Mouse (Mus musculus): ENCODE measurements at regions not wholly inside any gene's neighbourhood (a gene's known extent, or its start where the extent isn't known, plus 50 kb on each side); places are given as distances from the start of the nearest gene placed in this dataset.
A peak's percentile ranks its signal among the peaks of the same experiment; 100 is the strongest.

GRCm38 (mm10) chr8:113581098-113581497 lies 54.3 kb upstream of the Mon1b start:
- Histone ChIP-seq H3K9ac (ENCODE audit: low read length) (no peak overlapping the region), H3K4me1 (ENCODE audit: control insufficient read depth, insufficient read depth, low read length) (no peaks in the 10 kb centered on the region), H3K4me2 (ENCODE audit: low read depth, low read length) (no peak overlapping the region; the same call in 1 of the 2 replicates), H3K27ac (ENCODE audit: low read length) (no peak overlapping the region), H3K4me3 (replicated peaks; ENCODE audit: low read length) (no peak overlapping the region), H3K36me3 (ENCODE audit: control insufficient read depth, insufficient read depth, low read length) (no peaks in the 10 kb centered on the region), H3K27me3 (ENCODE audit: control insufficient read depth, insufficient read depth, low read length) (no peaks in the 10 kb centered on the region), H3K9me3 (replicated peaks; ENCODE audit: control insufficient read depth, low read length) (no peaks in the 10 kb centered on the region)
- no peak for ATAC-seq (ENCODE audit: insufficient read depth, low FRiP score)
- WGBS: 29% methylated on average over 10 of the region's 10 CpGs

- 20% methylated on average over 12 of the region's 12 CpGs for WGBS
- Histone ChIP-seq H3K27me3 (ENCODE audit: control insufficient read depth, insufficient read depth, low read length) (no peaks in the 10 kb centered on the region), H3K4me2 (ENCODE audit: low read depth, low read length) (no peak overlapping the region), H3K4me3 (replicated peaks; ENCODE audit: low read length) (no peak overlapping the region), H3K4me1 (ENCODE audit: control insufficient read depth, insufficient read depth, low read length) (no peaks in the 10 kb centered on the region), H3K9ac (ENCODE audit: low read length) (no peak overlapping the region), H3K9me3 (replicated peaks; ENCODE audit: control insufficient read depth, low read length) (no peaks in the 10 kb centered on the region), H3K27ac (ENCODE audit: low read length) (no peak overlapping the region), H3K36me3 (ENCODE audit: control insufficient read depth, insufficient read depth, low read length) (no peaks in the 10 kb centered on the region)
- ATAC-seq (ENCODE audit: insufficient read depth, low FRiP score): no peak
Observed at GRCm38 (mm10) chr8:113581704-113582103, 53.7 kb upstream of the Mon1b start.

- H3K27me3 ChIP-seq (ENCODE audit: control insufficient read depth, insufficient read depth, low read length): no peaks in the 10 kb centered on the region
- no peak overlapping the region for H3K9ac ChIP-seq (ENCODE audit: low read length)
- no peaks in the 10 kb centered on the region for H3K36me3 ChIP-seq (ENCODE audit: control insufficient read depth, insufficient read depth, low read length)
- ATAC-seq (ENCODE audit: insufficient read depth, low FRiP score): peak; percentile 62; the same call in 1 of the 2 replicates
- no peak overlapping the region for H3K27ac ChIP-seq (ENCODE audit: low read length)
- no peaks in the 10 kb centered on the region for H3K4me1 ChIP-seq (ENCODE audit: control insufficient read depth, insufficient read depth, low read length)
- WGBS: 17% methylated on average over 16 of the region's 16 CpGs
- H3K9me3 ChIP-seq (replicated peaks; ENCODE audit: control insufficient read depth, low read length): no peaks in the 10 kb centered on the region
- peak overlapping the region; percentile 43; the same call in 1 of the 2 replicates for H3K4me2 ChIP-seq (ENCODE audit: low read depth, low read length)
- H3K4me3 ChIP-seq (replicated peaks; ENCODE audit: low read length): no peak overlapping the region
Observed at GRCm38 (mm10) chr8:113582180-113582975, 53.0 kb upstream of the Mon1b start.

- no peak overlapping the region for H3K27ac ChIP-seq (ENCODE audit: low read length)
- H3K9me3 ChIP-seq (replicated peaks; ENCODE audit: control insufficient read depth, low read length): no peaks in the 10 kb centered on the region
- WGBS: 76% methylated on average over 10 of the region's 10 CpGs
- no peak for ATAC-seq (ENCODE audit: insufficient read depth, low FRiP score)
- no peaks in the 10 kb centered on the region for H3K4me1 ChIP-seq (ENCODE audit: control insufficient read depth, insufficient read depth, low read length)
- H3K4me3 ChIP-seq (replicated peaks; ENCODE audit: low read length): no peak overlapping the region
- no peaks in the 10 kb centered on the region for H3K36me3 ChIP-seq (ENCODE audit: control insufficient read depth, insufficient read depth, low read length)
- H3K27me3 ChIP-seq (ENCODE audit: control insufficient read depth, insufficient read depth, low read length): no peaks in the 10 kb centered on the region
- H3K9ac ChIP-seq (ENCODE audit: low read length): no peak overlapping the region
- no peak overlapping the region for H3K4me2 ChIP-seq (ENCODE audit: low read depth, low read length)
Observed at GRCm38 (mm10) chr8:113583801-113584200, 51.6 kb upstream of the Mon1b start.
